Mouse (Mus musculus): ENCODE results near the gene Hectd4.

DNA sequence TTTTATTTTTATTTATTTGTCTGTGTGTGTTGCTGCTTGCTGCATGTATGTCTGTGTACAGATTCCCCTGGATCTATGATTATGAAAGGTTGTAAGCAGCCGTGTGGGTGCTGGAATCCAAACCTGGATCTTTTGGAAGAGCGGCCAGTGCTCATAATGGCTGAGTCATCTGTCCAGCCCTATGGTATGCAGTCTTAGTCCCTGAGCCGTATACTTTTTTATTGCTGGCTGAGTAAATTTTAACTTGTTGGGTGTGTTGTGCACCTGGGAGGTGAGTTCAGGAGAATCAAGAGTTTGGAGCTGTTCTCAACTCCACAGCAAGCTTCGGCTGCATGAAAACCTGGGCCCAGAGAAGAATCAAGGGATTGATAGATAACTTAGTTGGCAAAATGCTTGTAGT lies 191.0 kb downstream of the Hectd4 start:
- TF ChIP-seq POLR2A (IDR thresholded peaks at IDR 0.05; ENCODE audit: borderline replicate concordance, low read depth, low read length), result no peak
- TF ChIP-seq CTCF (IDR thresholded peaks at IDR 0.05; ENCODE audit: low read depth, low read length), result no peak

Measured in bone marrow macrophage, adult 2 months (primary cell).